Comparison of ENCODE assay signal across 9 mouse cellular contexts in the genomic region with DNA sequence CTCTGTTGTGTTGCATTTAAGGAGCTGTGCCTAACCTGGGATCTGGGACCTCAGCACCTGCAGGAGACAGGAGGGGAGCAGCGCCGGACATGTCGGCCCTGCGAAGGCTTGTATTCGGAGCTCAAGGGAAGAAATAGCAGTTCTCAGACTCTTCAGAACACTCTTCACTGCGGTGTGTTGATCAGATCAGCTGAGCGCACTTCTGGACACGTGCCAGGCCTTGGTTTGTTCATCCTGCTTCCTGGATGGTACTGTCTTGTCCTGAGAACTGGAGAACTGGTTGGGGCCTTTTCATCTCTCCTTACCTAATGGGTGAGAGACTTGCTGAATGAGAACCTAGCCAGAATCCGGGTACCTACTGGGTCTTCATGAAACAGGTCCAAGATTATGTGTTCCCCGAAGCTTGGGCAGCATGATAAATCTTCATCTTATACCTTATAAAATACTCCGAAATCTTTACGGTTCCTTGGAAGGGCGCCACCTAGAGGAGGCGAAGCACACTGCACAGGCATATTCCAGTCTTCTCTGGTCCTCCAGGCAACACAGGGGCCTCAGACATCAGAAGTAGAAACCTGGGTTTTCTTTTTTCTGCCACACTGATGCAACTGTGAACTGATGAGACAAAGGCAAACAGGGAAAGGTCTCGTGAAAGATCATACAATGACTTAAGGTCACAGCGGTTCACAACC. TPM values are rescaled to one million over a fixed set of nuclear protein-coding genes. Genes with fewer than 3 reads are reported as not detected.
DNase-seq lines count a peak whose midpoint lies in the region; ATAC-seq and TF ChIP-seq lines count a peak whose summit lies in the region.
"Had no signal": no experiment of that assay in that cellular context is flagged by ENCODE, and none has a peak within 500 bp of the region (broad histone marks: within the 10 kb centered on the region; RNA-seq: fewer than 3 reads in every experiment).

No protein-coding gene starts in this region.

- no peak for TF ChIP-seq EP300 in heart, adult 2 months (IDR thresholded peaks at IDR 0.05; ENCODE audit: insufficient read depth, low read depth, low read length)

- H3K4me3 ChIP-seq in heart, adult 2 months = no peak overlapping the region
- H3K4me3 ChIP-seq in heart, embryonic 10.5 days = no peak overlapping the region
- no peak overlapping the region for H3K4me3 ChIP-seq in midbrain, postnatal 0 days (ENCODE audit: low read depth, low read length)
- H3K4me3 ChIP-seq in midbrain, embryonic 10.5 days = no peak overlapping the region
- H3K4me3 ChIP-seq: midbrain, embryonic 12.5 days had no signal

- peaks cover 5% of the 10 kb centered on the region for H3K4me1 ChIP-seq in heart, adult 2 months (ENCODE audit: control insufficient read depth, insufficient read depth, low read length)
- H3K4me1 ChIP-seq in heart, embryonic 10.5 days = peaks cover 4% of the 10 kb centered on the region; the same call in 1 of the 2 replicates
- H3K4me1 ChIP-seq in midbrain, postnatal 0 days (ENCODE audit: insufficient read depth, low read length) = no peaks in the 10 kb centered on the region
- H3K4me1 ChIP-seq in midbrain, embryonic 10.5 days = no peaks in the 10 kb centered on the region
- H3K4me1 ChIP-seq: midbrain, embryonic 12.5 days had no signal

- no peak overlapping the region for H3K9ac ChIP-seq in heart, adult 2 months (ENCODE audit: low read depth, low read length)
- no peak overlapping the region for H3K9ac ChIP-seq in midbrain, postnatal 0 days (replicated peaks; ENCODE audit: low read length, poor library complexity, severe bottlenecking)
- H3K9ac ChIP-seq: midbrain, embryonic 12.5 days had no signal

- DNase-seq in heart, adult 2 months = no peak
- no peak for DNase-seq in heart, embryonic 10.5 days (ENCODE audit: low spot score)
- no peak for DNase-seq in midbrain, postnatal 0 days (ENCODE audit: low spot score)
- DNase-seq in midbrain, embryonic 10.5 days (ENCODE audit: low spot score) = no peak
- no peak for DNase-seq in brain, embryonic 14.5 days (ENCODE audit: low read depth)
- peak; percentile 66 for DNase-seq in testis, postnatal 10 days (ENCODE audit: low spot score)
- no peak for DNase-seq in layer of hippocampus, adult 18-20 months (ENCODE audit: low spot score in 2 of 2)
- DNase-seq in Muller cell, postnatal 12 days (ENCODE audit: inconsistent ontology term) = no peak

- WGBS in heart, adult 2 months = 66% methylated on average over 16 of the region's 16 CpGs
- WGBS in heart, embryonic 10.5 days = 57% methylated on average over 16 of the region's 16 CpGs
- 68% methylated on average over 16 of the region's 16 CpGs for WGBS in midbrain, postnatal 0 days
- 68% methylated on average over 16 of the region's 16 CpGs for WGBS in midbrain, embryonic 10.5 days

- TF ChIP-seq POLR2A in heart, adult 2 months (IDR thresholded peaks at IDR 0.05; ENCODE audit: insufficient read depth, low read depth, low read length) = no peak
- no peak for TF ChIP-seq POLR2A in brain, embryonic 14.5 days (IDR thresholded peaks at IDR 0.05; ENCODE audit: borderline replicate concordance, extremely low read depth, insufficient read depth, insufficient read length, poor library complexity, severe bottlenecking)

- H3K27ac ChIP-seq in heart, adult 2 months = no peak overlapping the region
- no peak overlapping the region for H3K27ac ChIP-seq in heart, embryonic 10.5 days
- no peak overlapping the region for H3K27ac ChIP-seq in midbrain, postnatal 0 days (ENCODE audit: low read depth, low read length)
- no peak overlapping the region for H3K27ac ChIP-seq in midbrain, embryonic 10.5 days (replicated peaks)
- H3K27ac ChIP-seq: midbrain, embryonic 12.5 days had no signal

- intact Hi-C loops in heart, adult 2 months (cut with DNase I) = no loop called here

- H3K27me3 ChIP-seq in heart, adult 2 months (ENCODE audit: control insufficient read depth, insufficient read depth, low read length) = no peaks in the 10 kb centered on the region
- H3K27me3 ChIP-seq in heart, embryonic 10.5 days (ENCODE audit: insufficient read depth, poor library complexity, severe bottlenecking) = no peaks in the 10 kb centered on the region
- no peaks in the 10 kb centered on the region for H3K27me3 ChIP-seq in midbrain, postnatal 0 days (ENCODE audit: insufficient read depth, low read length)
- no peaks in the 10 kb centered on the region for H3K27me3 ChIP-seq in midbrain, embryonic 10.5 days (ENCODE audit: low read depth, poor library complexity, severe bottlenecking)
- H3K27me3 ChIP-seq: midbrain, embryonic 12.5 days had no signal

- peaks cover 3% of the 10 kb centered on the region; the same call in 1 of the 2 replicates for H3K9me3 ChIP-seq in heart, embryonic 10.5 days
- H3K9me3 ChIP-seq in midbrain, postnatal 0 days (ENCODE audit: low read length) = no peaks in the 10 kb centered on the region
- H3K9me3 ChIP-seq in midbrain, embryonic 10.5 days (replicated peaks) = no peaks in the 10 kb centered on the region
- H3K9me3 ChIP-seq: midbrain, embryonic 12.5 days had no signal

- no peaks in the 10 kb centered on the region for H3K36me3 ChIP-seq in heart, adult 2 months (ENCODE audit: control insufficient read depth, insufficient read depth, low read length)
- H3K36me3 ChIP-seq in heart, embryonic 10.5 days = no peaks in the 10 kb centered on the region
- no peaks in the 10 kb centered on the region for H3K36me3 ChIP-seq in midbrain, postnatal 0 days (ENCODE audit: insufficient read depth, low read length)
- no peaks in the 10 kb centered on the region for H3K36me3 ChIP-seq in midbrain, embryonic 10.5 days
- H3K36me3 ChIP-seq: midbrain, embryonic 12.5 days had no signal

- no peaks in the 10 kb centered on the region for H3K79me2 ChIP-seq in heart, adult 2 months (replicated peaks; ENCODE audit: control insufficient read depth, insufficient read depth, low read length)

- H3K4me2 ChIP-seq in midbrain, postnatal 0 days (ENCODE audit: low read depth, low read length, poor library complexity, severe bottlenecking) = no peak overlapping the region
- H3K4me2 ChIP-seq: midbrain, embryonic 12.5 days had no signal

- no peak for ATAC-seq in midbrain, postnatal 0 days (ENCODE audit: low FRiP score)

- TF ChIP-seq CTCF in heart, adult 2 months (IDR thresholded peaks at IDR 0.05) = peak; percentile 72
- peak; percentile 65 for TF ChIP-seq CTCF in midbrain, postnatal 0 days (IDR thresholded peaks at IDR 0.05)
- TF ChIP-seq CTCF in brain, embryonic 14.5 days (IDR thresholded peaks at IDR 0.05; ENCODE audit: borderline replicate concordance, extremely low read depth, insufficient read depth, insufficient read length) = peak; percentile 58; the same call in 1 of the 2 replicates

RNA-seq across cellular contexts. Expression of a gene that starts 42.6 kb away (rescaled TPM):
- total RNA-seq in heart, adult 2 months (2021) = not detected
- polyA plus RNA-seq in heart, adult 2 months (2012; rRNA removed) = 0.04 and 0.38 TPM in 2 replicates
- 0.63 and 19.7 TPM in 2 replicates for polyA plus RNA-seq in heart, embryonic 10.5 days (2016; fragmentation: Nextera tagmentation; extraction: Ambion mirVana)
- not detected in 2 replicates for total RNA-seq in midbrain, postnatal 0 days (2014; rRNA removed)
- not detected in 2 replicates for polyA plus RNA-seq in midbrain, postnatal 0 days (2015; fragmentation: Nextera tagmentation; extraction: Ambion mirVana)
- not detected in 2 replicates for polyA plus RNA-seq in midbrain, embryonic 10.5 days (2016; fragmentation: Nextera tagmentation; extraction: Ambion mirVana)
- polyA plus RNA-seq in brain, embryonic 14.5 days (2012; rRNA removed) = 0.10 and 0.16 TPM in 2 replicates
- not detected for total RNA-seq in layer of hippocampus, adult 18-20 months (2021)
- polyA plus RNA-seq: midbrain, embryonic 12.5 days had no signal
